Mouse (Mus musculus) forebrain, embryonic 11.5 days (tissue): ENCODE data around the gene Methig1. TPM values are rescaled to one million over a fixed set of nuclear protein-coding genes. Genes with fewer than 3 reads are reported as not detected.
"Not testable (repeated sequence)": the region's sequence is repeated elsewhere in the genome, so short reads cannot be mapped to it uniquely, and the experiment has no call there.

ENCODE experiments used
- ATAC-seq: fragments of 200-750 bp; cut with Nextera tagmentation; replicated peaks from 2 replicates; pipeline ENCODE4 v1.8.0; 2017; ENCODE audit warnings: moderate TSS enrichment; ENCODE audit not compliant: low FRiP score
- DNase-seq: peaks from one replicate; pipeline ENCODE4 v3.0.0-alpha.2; 2017; ENCODE audit warnings: low spot score
- H3K27ac ChIP-seq: fragments of 300-500 bp; sonication (generic); 2 replicates; pipeline ENCODE4 v1.5.1; 2014; ENCODE audit warnings: low read depth, low read length
- H3K27me3 ChIP-seq: fragments of 300-500 bp; sonication (generic); 2 replicates; pipeline ENCODE4 v1.6.1; 2014; ENCODE audit warnings: mild to moderate bottlenecking, low read length, mixed read lengths; ENCODE audit not compliant: control insufficient read depth, insufficient read depth
- H3K36me3 ChIP-seq: fragments of 300-500 bp; sonication (generic); 2 replicates; pipeline ENCODE4 v1.6.1; 2014; ENCODE audit warnings: mild to moderate bottlenecking, low read length, moderate library complexity, mixed read lengths; ENCODE audit not compliant: control insufficient read depth, insufficient read depth
- H3K4me1 ChIP-seq: fragments of 300-500 bp; sonication (generic); replicated peaks from 2 replicates; pipeline ENCODE4 v1.6.1; 2014; ENCODE audit warnings: low read length, mixed read lengths; ENCODE audit not compliant: control insufficient read depth, insufficient read depth
- H3K4me2 ChIP-seq: fragments of 300-500 bp; sonication (generic); 2 replicates; pipeline ENCODE4 v1.6.1; 2014; ENCODE audit warnings: low read depth, mild to moderate bottlenecking, low read length, moderate library complexity, mixed read lengths; ENCODE audit not compliant: severe bottlenecking
- H3K4me3 ChIP-seq: fragments of 300-500 bp; sonication (generic); 2 replicates; pipeline ENCODE4 v1.5.1; 2014; ENCODE audit warnings: low read depth, low read length
- H3K9ac ChIP-seq: fragments of 300-500 bp; sonication (generic); 2 replicates; pipeline ENCODE4 v1.6.1; 2014; ENCODE audit warnings: low read length
- H3K9me3 ChIP-seq: fragments of 300-500 bp; sonication (generic); 2 replicates; pipeline ENCODE4 v1.6.1; 2016; ENCODE audit warnings: low read length, mixed read lengths; ENCODE audit not compliant: control insufficient read depth
- WGBS: fragments of 180-500 bp; shearing (Covaris S2); extraction: QIAGEN DNeasy Blood & Tissue Kit; methylation state at CpG from one replicate; pipeline ENCODE4 v1.1.7; 2014; 5-methylcytosine and 5-hydroxymethylcytosine counted together
- polyA plus RNA-seq: library from polyadenylated mRNA; unstranded; fragments of >200 nt; fragmentation: Nextera tagmentation; extraction: Ambion mirVana; gene quantifications from 2 replicates; pipeline ENCODE4 v1.2.1, GENCODE M21; 2014

The Methig1 gene
- not detected in 2 replicates for polyA plus RNA-seq

DNA sequence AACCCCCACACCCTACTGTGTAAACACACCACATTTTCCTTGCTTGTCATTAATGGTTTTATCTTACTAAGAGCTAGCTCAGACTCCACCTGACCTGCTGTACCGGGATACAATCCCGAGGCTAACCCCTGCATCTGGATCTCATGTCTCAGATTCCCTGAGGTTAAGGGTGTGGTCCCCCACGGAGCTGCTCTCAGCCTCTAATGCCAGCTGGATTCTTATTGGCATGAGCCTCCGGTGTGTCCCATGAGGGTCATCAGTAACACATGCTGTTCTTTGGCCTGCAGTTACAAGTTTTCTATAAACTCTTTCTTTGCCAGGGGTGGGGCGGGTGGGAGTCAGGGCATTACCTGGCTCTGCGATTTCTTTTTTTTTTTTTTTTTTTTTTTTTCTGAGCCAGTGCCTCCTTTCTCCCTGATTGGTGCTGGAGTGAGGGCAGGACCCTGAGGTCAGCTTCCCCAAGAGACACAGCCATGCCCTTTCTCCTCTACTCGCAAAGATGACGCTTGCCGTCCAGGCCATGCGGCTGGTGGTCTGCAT lies at the start of gene Methig1, which contains the start of gene Mettl7a2:
Gene Methig1 (plus strand): TSS at position 439 of the 540 bp plus-strand sequence.
Gene Mettl7a2 (plus strand): TSS at position 490 of the 540 bp plus-strand sequence.
- ATAC-seq = no peak

DNA sequence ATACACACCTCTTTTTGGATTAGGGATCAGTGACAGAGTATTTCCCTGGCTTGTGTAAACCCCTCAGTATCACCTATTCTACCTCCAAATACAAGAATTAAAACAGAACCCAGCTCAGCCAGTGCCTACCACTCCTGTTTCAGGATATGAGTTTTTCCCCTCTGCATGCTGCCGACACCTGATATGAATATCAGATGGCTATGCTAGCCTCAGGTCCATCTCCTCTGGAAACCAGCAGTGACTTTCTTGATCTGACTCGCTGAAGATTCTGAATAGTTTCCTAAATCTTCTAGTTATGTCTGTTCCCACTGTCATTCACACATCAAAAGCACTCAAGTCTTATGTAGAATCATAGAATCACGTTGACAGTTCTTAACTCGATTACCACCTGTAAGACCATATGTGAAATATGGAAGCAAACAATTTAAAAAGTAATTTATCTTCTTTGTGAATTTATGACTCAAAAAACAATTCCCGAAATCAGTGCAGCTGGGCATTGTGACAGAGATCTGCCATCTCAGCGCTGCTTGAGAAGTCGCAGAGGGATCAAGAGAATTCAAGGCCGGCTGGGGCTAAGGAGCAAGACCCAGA lies 49.4 kb upstream of the Methig1 start:
- no peak for ATAC-seq
- DNase-seq = no peak
- H3K4me2 ChIP-seq = no peak overlapping the region; the same call in 1 of the 2 replicates

More for the DNA sequence above, at the start of gene Methig1, which contains the start of gene Mettl7a2:
- H3K27me3 ChIP-seq = no peaks in the 10 kb centered on the region
- H3K27ac ChIP-seq = no peak within 1 kb of the TSS
- H3K36me3 ChIP-seq = no peaks in the 10 kb centered on the region
- no peak within 1 kb of the TSS for H3K9ac ChIP-seq
- WGBS = 82% methylated on average over 10 of the region's 10 CpGs
- no peak within 1 kb of the TSS for H3K4me3 ChIP-seq
- H3K4me1 ChIP-seq = no peaks in the 10 kb centered on the region
- H3K9me3 ChIP-seq = no peaks in the 10 kb centered on the region
- no peak within 1 kb of the TSS for H3K4me2 ChIP-seq
- DNase-seq = no peak

DNA sequence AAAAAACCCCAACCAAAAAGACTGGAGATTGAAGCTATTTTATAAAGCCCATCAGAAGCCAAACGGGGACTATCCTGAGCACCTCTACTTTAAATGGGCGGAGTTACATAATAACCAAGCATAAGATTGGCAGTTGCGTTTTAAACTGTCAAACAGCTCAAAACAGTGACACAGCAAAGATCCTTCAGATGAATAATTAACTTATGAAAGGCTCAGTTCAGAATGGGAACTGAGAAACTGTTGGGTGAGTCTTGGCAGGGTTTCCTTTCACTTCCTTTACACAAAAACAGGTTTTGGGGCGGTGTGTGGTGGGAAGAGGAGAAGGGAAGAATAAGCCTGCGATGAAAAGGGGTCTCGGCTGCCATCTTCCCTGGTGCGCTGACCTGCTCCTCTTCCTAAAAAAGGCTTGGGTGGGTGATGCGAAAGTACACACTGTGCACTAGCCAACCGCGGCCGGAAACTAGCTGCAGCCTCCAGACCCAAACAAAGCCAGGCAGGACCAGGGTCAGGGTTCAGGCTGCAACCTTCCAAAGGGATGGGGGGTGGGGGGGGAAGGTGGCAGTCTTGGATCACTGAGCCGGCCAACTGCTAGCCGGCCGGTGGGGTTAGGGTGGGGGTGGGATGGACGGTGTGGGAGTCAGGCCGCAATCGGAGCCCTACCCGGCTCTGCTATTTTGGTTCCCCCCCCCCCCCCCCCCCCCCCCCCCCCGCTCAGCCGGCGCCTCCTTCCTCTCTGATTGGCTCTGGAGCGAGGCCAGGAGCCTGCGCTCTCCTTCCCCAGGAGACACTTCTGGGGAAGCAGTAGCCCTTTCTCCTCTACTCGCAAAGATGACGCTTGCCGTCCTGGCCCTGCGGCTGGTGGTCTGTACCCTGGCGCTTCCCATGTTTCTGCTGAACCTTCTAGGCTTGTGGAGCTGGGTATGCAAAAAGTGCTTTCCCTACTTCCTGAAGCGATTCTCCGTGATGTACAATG lies 48.6 kb upstream of the Methig1 start, which contains the start of gene Mettl7a1:
Gene Mettl7a1 (plus strand): TSS at position 122 of the 973 bp plus-strand sequence.
- Histone ChIP-seq H3K4me3 (peak within 1 kb of the TSS; percentile 42), H3K4me1 (no peaks in the 10 kb centered on the region), H3K9ac (peak within 1 kb of the TSS; percentile 67), H3K9me3 (no peaks in the 10 kb centered on the region), H3K27ac (peak within 1 kb of the TSS; percentile 44; the same call in 1 of the 2 replicates), H3K36me3 (no peaks in the 10 kb centered on the region), H3K4me2 (peak within 1 kb of the TSS; percentile 67), H3K27me3 (no peaks in the 10 kb centered on the region)
- DNase-seq (peak; percentile 82), ATAC-seq (peak; percentile 87)
- 3% methylated on average over 25 of the region's 30 CpGs for WGBS

More for the DNA sequence above, 49.4 kb upstream of the Methig1 start:
- Histone ChIP-seq H3K9ac (no peak overlapping the region), H3K27me3 (no peaks in the 10 kb centered on the region), H3K4me3 (no peak overlapping the region), H3K9me3 (no peaks in the 10 kb centered on the region), H3K36me3 (no peaks in the 10 kb centered on the region), H3K4me1 (no peaks in the 10 kb centered on the region), H3K27ac (no peak overlapping the region)
- WGBS = 54% methylated on average over 8 of the region's 8 CpGs

DNA sequence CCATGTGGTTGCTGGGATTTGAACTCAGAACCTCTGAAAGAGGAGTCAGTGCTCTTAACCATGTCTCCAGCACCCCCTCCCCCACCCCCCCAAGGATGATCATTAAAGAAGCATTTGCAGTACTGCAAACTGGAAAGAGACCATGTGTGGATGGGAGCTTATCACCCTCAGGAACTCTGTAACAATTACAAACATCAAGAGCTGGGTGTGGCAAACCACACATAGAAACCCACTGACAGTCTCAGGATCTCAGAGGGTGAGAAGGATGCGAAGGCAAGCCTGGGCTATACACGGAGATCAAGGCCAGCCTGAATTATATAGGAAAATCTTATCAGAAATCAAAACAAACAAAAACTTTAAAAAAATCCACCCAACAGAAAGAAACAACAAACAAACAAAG lies 46.7 kb upstream of the Methig1 start:
- 83% methylated on average over 2 of the region's 2 CpGs for WGBS
- H3K27me3 ChIP-seq = no peaks in the 10 kb centered on the region
- H3K27ac ChIP-seq = no peak overlapping the region
- no peak for DNase-seq
- no peak overlapping the region for H3K4me3 ChIP-seq
- no peaks in the 10 kb centered on the region for H3K9me3 ChIP-seq
- H3K4me2 ChIP-seq = no peak overlapping the region
- no peak overlapping the region for H3K9ac ChIP-seq
- no peaks in the 10 kb centered on the region for H3K36me3 ChIP-seq
- ATAC-seq = no peak
- H3K4me1 ChIP-seq = no peaks in the 10 kb centered on the region

DNA sequence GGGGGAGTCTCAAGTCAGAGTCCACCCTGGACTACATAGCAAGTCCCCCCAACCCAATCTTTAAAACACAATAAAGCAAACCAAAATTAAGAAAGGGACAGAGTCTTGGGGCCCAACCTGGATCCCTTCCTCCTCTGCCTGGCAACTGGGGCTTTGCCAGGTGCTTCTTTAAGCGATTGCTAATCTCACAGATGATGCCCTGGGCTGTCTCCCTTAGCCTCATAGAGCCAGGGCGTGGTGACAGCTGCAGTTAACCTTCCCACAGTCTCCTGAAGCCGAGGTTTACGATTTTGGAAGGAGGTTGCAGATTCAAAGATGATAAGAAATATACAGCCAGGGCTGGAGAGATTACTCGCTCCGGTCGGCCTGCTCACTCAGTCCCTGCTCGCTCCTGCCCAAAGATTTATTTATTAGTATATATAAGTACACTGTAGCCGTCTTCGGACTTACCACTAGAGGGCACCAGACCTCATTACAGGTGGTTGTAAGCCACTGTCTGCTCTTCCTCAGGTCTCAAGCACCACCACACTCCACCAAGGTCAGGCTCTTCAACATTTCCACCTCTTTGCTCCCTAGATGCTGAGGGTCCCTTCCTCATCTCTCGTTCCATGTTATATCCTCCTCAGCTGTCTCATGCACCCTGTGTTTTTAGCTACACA lies 45.4 kb upstream of the Methig1 start:
- ATAC-seq, H3K4me3 ChIP-seq, H3K9me3 ChIP-seq, DNase-seq, H3K4me2 ChIP-seq, H3K9ac ChIP-seq, H3K27me3 ChIP-seq, H3K36me3 ChIP-seq, H3K4me1 ChIP-seq, H3K27ac ChIP-seq: not testable (repeated sequence)
- 48% methylated on average over 11 of the region's 11 CpGs for whole genome bisulfite sequencing

DNA sequence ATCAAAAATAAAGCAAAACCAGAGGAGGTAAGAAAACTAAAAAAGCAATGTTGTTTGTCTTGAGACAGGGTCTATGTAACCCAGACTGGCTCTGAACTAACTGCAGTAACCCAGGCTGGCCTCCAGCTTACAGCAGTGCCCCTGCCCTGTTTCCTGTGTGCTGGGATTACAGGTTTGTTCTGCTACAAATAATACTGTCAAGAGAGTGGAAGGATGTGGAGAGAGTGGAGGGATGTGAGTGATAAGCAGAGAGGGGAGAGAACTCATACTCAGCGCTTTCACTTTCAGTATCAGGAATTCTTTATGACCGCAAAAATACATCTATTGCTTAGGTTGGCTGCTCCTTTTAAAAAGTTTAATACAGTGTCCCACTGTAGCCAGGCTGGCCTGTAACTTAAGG lies 40.6 kb upstream of the Methig1 start:
- no peaks in the 10 kb centered on the region for H3K36me3 ChIP-seq
- H3K9ac ChIP-seq = no peak overlapping the region
- H3K4me3 ChIP-seq = no peak overlapping the region
- no peaks in the 10 kb centered on the region for H3K9me3 ChIP-seq
- no peak for DNase-seq
- ATAC-seq = no peak
- no peaks in the 10 kb centered on the region for H3K4me1 ChIP-seq
- WGBS = 97% methylated on average over 2 of the region's 2 CpGs
- H3K27ac ChIP-seq = no peak overlapping the region
- no peaks in the 10 kb centered on the region for H3K27me3 ChIP-seq
- H3K4me2 ChIP-seq = no peak overlapping the region

DNA sequence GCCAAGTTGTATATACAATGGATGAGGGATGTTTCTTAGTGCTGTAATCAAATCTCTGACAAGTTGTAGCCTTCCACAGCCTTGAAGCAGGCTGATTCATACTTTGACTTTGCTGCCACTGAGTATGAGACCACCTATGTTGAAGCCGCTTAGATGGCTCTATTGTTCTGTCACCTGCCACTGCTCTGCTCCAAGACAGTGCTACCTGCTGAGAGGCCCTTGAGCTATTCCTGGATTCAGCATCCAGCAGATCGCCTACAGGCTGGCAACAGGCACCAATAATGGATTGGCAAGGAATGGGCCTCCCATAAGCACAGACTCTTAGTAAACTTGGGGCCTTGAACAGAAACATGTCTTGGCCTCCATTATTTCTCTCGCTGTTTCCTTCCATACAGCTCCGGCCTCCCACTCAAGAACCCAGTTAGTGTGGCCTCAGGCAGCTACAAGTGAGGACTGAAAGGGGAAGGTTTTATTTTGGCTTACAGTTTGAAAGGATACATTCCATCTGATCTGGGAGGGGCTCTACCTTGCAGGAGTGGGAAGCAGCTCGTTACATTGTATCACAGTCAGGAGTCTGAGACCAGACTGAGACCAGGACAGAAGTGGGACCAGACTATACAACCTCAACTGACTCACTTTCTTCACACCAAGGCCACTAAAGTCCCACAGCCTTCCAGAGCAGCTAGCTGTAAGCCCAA lies 38.4 kb upstream of the Methig1 start:
- Histone ChIP-seq H3K9ac (no peak overlapping the region), H3K9me3 (no peaks in the 10 kb centered on the region), H3K4me2 (no peak overlapping the region), H3K27me3 (no peaks in the 10 kb centered on the region), H3K4me3 (no peak overlapping the region), H3K27ac (no peak overlapping the region), H3K36me3 (no peaks in the 10 kb centered on the region), H3K4me1 (no peaks in the 10 kb centered on the region)
- ATAC-seq (no peak), DNase-seq (no peak)
- WGBS = 93% methylated on average over 5 of the region's 5 CpGs
